Mouse (Mus musculus): ENCODE results near the gene Fadd.
A peak's percentile ranks its signal among the peaks of the same experiment; 100 is the strongest.

Gene Fadd

DNA sequence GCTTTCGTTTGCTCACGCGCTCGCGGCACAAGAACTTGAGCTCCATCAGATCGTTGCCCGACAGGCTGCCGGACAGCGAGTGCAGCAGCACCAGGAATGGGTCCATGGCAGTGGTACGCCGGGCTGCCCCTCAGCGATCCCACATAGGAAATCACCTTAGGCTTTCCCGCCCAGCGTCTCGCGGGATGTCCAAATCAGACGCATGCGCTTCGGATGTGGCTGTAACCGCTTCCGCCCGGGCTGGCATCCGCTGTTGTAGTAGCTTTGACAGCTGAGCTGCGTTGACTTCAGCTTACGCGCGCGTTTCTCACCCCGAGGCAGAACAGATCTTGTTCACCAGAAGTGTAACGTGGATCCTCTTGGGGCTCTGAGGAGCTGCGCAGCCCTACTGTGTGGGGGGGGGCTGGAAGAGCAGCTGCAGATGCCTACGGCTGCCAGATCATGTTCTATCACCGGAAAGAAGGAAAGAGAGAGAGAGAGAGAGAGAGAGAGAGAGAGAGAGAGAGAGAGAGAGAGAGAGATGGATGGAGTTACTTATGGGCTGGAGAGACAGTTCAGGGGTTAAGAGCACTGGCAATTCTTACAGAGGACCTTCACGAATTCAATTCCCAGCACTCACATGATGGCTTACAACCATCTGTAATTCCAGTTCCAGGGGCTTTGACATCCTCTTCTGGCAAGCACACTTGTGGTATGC, at the start of gene Fadd:
Gene Fadd (minus strand): TSS at position 180 of the 697 bp plus-strand sequence.
- peak; percentile 93 for DNase-seq (ENCODE audit: low read depth, low spot score)

DNA sequence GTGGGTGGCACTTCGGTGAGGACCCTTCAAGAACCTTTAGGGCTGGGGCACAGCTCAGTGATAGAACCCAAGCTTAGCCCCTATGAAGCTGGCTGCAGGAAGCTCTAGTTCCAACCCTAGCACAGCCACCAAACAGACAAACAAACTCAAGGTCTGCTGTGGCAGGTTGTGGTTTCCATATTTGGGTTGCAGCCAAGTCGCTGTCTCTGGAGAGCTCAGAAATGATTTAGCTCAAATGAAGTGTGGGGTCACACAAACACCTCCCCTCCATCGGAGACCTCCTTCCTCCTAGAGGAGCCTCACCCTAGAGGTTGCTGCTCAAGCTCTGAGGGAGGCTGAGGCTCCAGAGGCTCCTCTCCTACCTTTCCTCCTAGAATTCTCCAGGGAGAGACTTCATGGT, 48.4 kb upstream of the Fadd start:
- no peak for DNase-seq (ENCODE audit: low read depth, low spot score)

DNA sequence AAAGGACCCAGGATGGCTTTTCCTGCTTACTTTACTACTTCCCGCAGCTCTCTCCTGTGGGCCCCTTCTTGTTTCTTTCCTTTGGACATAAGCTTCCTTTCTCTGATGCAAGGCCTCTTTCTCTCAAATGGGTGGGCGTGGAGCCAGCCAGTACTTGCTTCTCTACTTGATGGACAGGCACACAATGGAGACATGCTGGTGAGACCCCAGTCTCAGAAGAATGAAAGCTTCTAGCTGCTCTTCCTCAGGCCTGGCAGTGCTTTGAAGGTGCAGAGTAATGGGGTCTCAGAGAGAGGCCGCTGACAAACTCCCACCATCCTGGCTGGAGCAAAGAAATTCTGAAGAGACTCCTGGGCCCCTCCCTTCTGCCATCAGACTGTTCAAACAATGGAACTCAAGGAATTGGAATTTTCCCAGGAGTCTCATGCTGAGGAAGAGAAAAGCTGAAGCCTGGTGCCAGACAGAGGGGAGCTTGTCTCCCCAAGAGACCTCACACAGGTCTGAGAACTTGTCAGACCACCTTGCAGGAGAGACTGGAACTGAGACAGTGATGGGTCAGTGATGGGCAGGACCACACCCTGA, 46.2 kb upstream of the Fadd start:
- no peak for DNase-seq (ENCODE audit: low read depth, low spot score)

DNA sequence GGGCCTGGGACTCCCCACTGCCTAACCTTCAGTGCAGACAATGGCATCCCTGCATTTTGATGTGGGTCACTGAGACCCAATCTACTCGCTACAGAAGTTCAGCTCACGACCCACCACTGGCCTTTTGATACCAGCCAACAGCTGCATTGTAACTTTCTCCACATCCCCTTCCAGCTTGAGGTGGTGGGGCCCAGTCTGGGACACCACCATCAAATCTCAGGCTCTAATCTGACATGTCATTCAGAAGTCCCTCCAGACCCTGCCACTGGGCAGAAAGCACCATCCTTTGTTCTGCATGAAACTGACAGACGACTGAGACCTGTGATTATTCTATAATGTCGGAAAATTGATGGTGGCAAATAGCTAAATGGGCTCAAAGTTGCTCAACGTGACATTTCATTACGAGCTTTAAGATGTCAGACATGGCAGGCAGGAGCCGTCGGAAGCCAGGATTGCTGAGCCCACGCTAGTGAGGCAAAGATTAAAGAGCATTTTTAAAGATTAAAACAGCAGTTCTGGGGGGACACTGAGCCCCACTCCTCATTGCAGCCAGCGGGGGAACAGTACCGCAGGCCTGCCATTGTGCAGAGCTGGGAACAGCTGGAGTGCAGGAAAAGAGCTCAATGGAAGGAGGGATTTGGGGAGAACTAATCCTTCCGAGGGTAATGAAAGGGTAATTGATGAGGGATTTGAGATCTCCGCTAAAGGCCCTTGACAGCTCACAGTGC, 45.5 kb upstream of the Fadd start:
- DNase-seq (ENCODE audit: low read depth, low spot score): no peak

DNA sequence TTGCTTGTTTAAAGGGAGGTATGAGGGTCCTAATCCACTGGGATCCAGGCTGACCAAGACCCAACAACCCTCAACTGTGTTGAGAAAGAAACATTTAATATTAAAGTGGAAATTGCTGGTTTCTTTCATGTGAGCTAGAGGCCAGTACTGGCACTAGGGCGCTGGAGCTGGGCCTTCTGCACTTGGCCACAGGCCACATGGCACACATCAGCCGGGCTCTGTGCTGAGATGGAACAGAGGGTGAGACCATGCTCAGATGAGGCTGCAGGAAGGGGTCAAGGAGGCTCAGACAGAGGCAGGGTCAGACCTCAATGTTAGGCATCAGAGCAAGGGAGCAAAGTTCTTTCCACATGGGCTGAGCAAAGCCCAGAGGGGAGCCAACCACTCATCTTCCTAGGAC, 43.8 kb upstream of the Fadd start:
- DNase-seq (ENCODE audit: low read depth, low spot score): no peak

DNA sequence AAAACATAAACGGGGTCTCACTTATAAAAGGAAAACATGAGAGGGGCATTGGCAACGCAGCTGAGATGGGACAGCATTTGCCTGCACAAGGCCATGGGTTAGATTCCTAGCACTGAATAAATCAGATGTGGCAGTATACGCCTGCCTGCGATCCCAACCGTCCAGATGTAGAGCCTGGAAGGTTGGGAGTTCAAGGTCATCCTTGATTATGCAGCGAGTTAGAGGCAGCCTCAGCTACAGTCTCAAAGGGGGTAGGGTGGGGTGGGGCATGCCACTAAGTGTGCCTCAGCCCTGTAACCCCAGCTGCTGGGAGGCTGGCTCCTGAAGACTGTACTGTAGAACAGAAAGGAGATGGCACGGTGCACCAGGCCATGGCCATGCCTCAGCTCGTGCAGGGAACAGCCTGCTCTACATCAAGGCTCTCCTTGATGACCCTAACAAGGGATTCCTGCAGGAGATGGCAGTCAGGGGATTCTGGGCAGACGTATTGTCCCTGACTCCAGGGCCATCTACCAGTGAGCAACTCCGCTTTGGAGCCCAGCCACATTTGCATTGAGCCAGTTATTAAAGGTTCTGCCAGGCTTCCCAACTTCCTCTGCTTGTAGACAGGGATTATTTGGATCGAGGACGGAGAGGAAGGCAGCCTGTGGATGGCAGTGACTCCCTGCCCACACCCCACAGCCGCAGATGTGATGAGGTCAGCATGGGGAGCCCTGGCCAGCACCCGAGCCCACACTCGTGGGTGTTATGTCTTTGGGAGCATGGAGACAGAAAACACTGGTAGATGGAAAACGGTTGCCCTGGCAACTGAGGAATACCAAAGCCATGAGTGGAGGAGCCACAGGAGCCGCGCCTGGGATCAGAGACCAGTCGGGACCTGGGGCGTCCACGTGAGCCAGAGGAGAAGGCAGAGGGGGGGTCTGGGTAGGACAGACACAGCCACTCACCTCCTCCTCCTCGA, 38.7 kb upstream of the Fadd start:
- no peak for DNase-seq (ENCODE audit: low read depth, low spot score)

DNA sequence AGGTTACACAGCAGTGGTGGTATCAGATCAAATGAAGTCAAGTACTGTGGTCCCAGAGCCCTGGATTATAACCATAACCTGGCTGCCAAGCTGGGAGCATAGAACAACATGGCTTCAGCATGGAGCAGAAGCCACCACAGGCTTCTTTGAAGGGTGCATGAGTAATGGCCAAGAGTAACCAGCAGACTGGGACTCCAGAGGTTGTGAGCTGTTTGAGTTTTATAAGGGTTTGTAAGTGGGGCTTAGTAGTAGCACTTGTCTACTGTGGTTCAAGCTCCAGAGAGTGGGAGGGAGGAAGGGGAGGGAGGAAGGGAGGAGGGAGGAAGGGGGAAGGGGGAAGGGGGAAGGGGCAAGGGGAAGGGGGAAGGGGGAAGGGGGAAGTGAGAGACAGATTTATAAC, 38.1 kb upstream of the Fadd start:
- DNase-seq (ENCODE audit: low read depth, low spot score): no peak

DNA sequence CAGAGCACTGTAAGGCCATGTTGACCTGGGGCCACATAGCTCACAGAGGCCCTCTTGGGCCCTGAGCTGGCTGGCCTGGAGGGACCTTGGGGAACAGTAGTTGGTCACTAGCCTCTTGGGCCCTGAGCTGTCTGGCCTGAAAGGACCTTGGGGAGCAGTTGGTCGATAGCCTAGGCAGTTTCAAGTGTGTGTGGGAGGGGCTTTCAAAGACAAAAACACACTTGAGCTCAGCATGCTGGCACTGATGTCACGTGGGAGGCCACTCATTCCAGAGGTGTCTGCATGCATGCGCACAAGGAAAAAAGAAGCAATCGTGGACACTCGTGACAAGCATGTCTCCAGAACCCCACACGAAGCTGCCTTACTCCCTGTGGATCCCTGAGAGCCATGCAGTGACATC, 33.1 kb upstream of the Fadd start:
- DNase-seq (ENCODE audit: low read depth, low spot score): no peak

DNA sequence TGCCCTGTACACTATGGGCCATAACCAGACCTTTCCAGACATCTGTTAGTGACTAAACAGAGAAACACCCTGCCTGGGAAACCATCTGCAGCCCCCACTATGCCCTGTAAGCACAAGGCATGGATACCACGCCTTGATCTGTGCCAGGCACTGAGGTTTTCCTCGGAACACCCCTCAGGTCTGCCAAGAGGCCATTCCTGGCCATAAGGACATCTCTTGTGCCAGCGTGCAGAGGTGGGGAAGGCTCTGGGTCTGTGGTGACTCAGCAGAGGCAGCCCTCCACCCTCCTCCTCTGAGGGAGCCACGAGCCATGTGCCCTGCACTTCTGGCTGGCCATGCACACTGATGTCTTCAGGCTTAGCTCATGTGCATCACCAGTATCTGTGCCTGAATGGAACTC, 30.6 kb upstream of the Fadd start:
- no peak for DNase-seq (ENCODE audit: low read depth, low spot score)

DNA sequence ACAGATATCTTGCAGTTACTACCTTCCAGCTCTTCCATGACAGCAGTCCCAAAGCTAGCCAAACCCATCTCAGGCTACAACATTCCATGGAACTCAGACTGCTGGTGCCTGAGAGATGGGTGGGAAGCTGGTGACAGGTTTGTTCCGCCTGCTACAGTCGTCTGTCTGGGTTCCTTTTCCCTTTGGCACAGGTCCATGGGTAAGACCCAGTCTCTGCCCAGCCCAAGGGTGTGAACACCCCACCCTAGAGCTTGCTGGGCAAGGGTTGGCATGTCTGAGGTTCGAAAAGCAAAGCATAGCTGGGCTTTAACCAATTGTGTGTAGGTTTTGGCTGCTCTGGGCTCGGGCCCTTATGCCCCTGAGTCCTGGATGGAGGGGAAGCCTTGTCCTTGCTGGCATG, 30.1 kb upstream of the Fadd start:
- no peak for DNase-seq (ENCODE audit: low read depth, low spot score)

DNA sequence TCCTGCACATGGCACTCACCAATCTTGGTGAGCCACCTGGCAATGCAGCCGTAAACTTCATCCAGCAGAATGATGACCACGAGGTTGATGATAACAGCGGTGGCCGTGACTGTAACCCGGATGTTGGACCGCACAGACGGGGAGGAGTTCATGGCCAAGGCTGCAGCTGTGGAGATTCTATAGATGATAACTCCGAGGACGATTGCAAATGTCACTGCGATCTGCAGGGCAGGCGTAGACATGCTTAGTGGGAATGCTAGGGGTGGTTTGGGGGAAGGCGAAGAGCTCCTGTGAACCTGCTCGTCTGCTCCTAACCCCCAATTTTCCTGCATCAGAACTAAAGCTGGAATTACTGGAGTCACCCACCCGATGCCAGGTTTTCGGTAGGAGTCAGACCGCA, 29.3 kb upstream of the Fadd start:
- no peak for DNase-seq (ENCODE audit: low read depth, low spot score)

DNA sequence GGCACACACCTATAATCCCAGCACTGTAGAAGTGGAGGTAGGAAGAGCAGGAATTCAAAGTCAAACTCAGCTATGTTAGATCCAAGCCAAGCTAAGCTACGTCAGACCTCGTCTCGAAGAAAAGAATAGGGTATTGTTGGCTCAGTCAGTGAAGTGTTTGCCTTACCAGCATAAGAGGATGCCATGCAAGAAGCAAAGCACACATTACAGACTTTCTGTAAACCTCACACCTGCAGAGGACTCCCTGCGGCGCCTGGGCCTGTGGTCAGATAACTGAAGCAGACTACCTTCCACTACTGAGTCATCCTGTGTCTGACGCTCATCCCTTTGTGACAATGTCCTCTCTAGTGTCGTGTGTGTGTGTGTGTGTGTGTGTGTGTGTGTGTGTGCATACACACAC, 27.3 kb upstream of the Fadd start:
- DNase-seq (ENCODE audit: low read depth, low spot score): no peak

DNA sequence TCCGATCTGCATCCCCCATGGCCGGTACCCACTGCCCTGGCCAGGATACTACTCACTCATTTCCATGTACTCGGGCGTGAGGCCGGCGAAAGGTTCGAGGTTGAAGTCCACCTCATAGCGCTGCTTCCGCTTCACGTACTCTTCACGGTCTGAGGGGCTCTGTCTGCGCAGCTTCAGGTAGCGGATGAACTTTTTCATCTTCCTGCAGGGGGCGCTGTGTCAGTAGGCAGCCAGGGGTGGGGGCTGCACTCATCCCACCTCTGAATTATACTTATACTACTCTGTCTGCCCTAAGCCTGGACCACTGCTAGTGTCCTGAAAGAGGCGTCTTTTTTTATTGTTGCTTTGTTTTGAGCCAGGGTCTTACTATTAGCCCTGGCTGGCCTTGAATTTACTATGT, 25.6 kb upstream of the Fadd start:
- no peak for DNase-seq (ENCODE audit: low read depth, low spot score)

DNA sequence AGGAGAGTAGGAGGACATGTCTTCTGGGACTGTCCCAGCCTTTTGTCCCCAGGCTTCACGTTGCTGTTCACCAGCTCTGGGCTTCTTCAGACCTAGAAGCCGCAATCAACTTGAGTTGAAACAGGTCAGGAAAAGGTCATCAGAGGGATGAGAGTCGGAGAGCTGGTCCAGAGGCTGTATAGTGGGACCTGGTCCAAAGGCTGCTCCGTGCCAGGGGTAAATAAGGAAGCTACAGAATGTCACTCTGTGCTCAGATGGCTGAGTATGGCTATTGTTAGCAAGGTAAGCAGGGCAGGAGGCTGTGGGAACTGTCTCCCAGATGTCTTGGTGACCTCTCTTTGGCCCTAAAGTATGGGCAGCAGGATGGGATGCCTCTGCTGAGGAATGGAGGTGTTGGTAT, 22.5 kb upstream of the Fadd start:
- no peak for DNase-seq (ENCODE audit: low read depth, low spot score)

DNA sequence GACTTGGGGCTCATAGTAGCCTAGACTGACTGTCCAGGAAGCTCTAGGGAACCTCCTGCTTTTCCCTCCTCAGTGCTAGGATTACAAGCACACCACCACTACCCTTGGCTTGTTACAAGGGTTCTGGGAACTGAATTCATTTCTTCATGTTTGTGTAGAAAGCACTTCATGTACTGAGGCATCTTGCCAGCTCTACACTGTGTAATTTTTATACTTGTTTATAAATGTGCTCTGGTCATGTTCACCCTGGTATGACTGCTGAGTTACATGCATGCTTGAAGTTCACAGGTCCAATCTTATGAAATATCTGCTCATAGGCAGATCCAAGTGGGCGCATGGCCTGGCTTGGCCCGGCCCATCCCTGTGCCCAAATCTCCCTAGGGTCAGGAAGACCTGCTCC, 22.0 kb upstream of the Fadd start:
- no peak for DNase-seq (ENCODE audit: low read depth, low spot score)

DNA sequence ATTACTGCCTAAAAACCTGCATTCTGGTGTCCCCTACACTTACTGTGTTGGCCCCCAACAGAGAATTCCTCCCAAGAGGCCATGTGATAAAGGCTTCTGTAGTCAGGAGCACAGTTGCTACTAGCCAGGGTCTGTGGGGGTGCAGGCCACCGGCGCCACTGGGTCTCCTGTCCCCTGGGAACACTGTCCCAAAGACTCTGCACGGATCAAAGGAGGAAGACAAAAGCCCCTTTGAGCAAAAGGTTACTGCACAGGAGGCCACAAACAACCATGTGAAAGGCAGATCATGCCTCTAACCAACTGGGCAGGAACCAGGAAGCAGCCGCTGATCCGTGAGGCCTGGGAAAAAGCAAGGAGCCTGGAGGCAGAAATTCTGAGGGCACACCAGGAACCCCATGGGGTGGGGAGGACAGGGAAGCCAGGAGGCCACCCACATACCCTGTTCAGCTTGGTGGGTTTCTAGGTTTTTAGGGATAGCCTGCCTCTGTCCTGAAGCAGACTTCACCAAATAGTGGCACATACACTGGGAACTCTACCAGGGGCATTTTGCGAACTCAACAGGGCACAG, 18.2 kb upstream of the Fadd start:
- DNase-seq (ENCODE audit: low read depth, low spot score): no peak

DNA sequence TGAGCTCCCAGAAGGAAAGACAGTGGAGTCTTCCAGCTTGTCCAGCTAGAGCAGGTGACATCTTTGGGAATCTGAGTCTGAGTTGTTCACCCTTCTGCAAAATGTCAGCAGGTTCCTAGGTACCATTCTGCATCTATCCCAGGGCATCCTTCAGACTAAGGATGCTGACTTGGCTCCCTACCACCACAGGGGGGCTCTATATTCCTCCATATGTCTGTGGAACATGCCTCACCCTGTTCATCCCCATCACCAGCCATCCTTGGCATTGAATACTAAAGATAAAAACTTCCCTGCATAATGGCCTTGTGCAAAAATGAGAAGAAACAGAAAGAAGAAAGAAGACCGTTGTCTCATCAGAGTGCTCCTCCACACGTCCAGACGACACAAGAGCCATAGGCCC, 7.2 kb upstream of the Fadd start:
- no peak for DNase-seq (ENCODE audit: low read depth, low spot score)

DNA sequence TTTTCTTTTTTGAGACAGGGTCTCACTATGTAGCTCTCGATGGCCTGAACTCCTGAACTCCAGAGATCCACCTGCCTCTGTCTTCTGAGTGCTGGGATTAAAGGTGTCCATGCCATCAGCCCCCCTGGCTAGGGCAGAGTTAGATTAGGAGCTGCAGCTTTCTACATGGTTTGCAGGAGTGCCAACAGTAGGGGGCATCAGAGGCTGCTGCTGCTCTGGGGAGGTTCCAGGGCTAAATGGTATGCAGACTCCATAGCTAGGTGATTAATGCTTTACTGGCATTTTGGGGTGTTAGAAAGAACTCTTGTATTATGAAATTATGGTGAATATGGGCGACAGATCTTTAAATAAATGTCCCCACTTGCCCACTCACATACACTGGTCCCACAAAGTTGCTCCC, 5.0 kb upstream of the Fadd start:
- DNase-seq (ENCODE audit: low read depth, low spot score): no peak

DNA sequence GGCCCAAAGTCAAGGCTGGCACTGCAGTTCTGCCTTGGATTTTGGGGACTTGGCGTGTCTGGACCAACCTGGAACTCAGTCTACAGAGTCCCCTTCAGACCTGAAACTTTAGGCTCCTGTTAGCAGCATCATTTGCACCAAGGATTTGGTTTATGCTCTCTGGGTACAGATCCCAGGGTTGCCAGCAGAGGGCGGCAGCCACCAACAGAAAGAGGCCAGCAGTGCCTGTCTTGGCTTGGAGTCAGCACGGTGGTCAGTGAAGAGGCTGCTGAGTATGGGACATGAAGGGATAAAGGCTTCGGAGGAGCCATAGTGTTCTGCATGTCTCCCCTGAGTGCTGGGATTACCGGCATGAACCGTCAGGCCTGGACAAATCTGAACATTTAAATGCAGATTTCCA, 3.4 kb upstream of the Fadd start:
- peak; percentile 72 for DNase-seq (ENCODE audit: low read depth, low spot score)

DNA sequence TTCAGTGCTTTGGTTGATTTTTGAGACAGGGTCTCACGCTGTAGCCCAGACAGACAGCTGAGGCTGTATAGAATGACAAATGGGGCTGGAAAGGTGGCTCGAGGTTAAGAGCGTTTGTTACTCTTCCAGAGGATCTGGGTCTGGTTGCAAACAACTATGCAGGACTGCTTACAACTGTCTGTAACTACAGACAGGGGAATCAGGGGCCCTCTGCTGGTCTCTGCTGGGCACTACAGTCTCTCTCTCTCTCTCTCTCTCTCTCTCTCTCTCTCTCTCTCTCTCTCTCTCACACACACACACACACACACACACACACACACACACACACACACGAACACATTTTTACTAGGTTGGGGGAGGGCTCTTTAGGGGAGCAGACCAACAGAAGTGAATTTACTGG, 1.4 kb upstream of the Fadd start:
- peak; percentile 57 for DNase-seq (ENCODE audit: low read depth, low spot score)

DNA sequence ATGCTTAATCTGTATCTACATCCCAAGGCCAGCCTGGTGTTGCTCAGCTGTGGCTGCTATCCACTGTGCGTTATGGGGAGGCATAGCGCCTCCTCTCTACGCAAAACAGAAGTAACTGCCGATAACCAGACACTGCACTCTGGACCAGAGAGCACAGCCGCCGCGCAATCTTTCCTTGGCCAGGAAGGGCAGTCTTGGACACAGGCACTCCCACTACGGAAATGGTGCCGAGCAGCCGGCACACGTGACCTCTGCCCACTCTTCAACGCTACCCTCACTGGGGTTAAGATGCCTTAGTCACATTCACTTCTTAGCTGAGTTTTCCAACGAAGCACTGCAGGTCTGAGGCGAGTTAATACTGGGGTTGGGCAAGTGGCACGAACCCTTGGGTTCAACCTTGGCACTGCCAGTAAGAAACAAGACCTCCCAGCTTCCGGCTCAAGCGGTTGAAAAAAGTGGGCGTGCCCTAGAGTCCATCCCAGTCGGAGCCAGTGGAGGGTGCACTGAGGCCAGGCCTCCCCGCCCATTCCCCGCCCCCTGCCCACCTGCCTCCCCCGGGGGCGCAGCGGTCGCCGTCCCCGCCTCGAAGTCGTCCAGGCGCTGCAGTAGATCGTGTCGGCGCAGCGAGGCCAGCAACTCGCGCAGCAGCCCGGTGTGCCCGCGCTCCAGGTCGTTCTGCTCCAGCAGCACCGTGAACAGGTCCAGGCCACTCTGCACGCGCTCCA, 542 bp downstream of the Fadd start:
- DNase-seq (ENCODE audit: low read depth, low spot score): peak; percentile 78
